Mouse (Mus musculus): Measurements from ENCODE around the gene Nfya.

The Nfya gene

DNA sequence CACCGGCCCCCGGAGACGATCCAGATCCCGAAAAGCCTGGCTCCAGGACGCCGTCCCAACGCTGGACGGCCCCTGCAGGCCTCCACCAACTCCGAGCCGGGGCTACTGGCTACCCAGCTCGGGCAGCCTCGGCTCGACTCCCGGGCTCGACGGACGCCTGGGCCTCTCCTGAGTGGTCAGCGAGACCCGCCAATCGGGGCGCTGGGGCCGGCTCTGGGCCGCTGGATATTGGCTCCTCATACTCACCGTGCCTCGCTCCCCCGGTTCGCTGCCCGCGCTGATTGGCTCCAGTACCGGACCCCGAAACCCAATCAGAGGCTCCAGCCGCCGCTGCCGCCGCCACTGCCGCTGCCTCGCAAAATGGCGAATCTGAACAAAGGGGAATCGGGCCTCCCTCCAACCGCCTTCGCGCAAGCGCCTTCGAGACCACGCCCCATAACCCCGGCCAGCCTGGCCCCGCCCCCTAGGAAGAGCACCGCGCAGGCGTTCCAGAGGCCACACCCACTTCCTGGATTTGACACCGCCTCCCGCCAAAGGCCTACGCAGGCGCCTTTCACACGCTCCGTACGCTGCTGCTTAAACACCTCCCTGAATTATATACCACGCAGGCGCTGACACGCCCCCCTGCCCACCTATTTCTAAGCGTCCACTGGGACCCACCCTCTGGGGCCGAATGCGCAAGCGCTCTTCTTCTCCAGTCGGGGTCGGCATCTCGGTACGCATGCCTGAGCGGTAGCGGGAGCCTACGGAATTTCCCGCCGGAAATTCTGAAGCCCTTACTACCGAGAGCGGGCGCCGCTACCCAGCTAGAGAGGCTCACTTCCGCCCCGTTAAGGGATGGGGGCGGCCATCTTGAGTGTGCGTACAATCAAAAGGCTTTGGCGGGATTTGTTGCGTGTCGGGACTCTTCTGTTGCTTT lies at the start of gene Nfya, which contains the start of gene Oard1:
Gene Nfya, minus strand, starts transcription at position 527 of the 919 bp plus-strand sequence.
Gene Oard1, plus strand, starts transcription at position 635 of the 919 bp plus-strand sequence.
- in situ Hi-C loops (cut with MseI, MboI), result no loop called here

- in situ Hi-C loops (cut with MseI, MboI), result no loop called here
These were observed 48.4 kb upstream of the Nfya start for GRCm38 (mm10) chr17:48457971-48458653.

DNA sequence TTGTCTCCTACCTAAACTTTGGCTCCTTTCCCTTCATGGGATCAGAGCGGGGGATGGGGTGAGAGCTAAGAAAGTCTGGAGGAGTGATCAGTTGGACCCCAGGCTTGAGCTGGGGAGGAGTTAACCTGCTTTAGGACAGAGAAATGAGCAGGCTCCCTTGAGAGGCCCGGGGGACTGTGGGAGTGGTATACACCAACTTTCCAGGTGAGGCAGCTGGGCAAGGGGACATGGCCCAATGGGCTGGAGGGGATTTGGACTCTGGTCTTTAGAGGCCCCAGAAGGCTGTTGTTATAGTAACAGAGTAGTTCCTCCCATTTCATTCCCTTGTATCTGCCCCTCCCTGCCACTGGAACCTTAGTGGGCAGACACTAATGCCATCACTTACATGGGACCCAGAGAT lies 46.2 kb upstream of the Nfya start:
- in situ Hi-C loops (cut with MseI, MboI), result no loop called here

- in situ Hi-C loops (cut with MseI, MboI), result no loop called here
These were observed 45.0 kb upstream of the Nfya start, which contains the start of gene Unc5cl for GRCm38 (mm10) chr17:48454688-48455087. Gene Unc5cl, plus strand, starts transcription at chr17:48454901.

- in situ Hi-C loops (cut with MseI, MboI), result no loop called here
These were observed 44.5 kb upstream of the Nfya start for GRCm38 (mm10) chr17:48454190-48454589.

GRCm38 (mm10) chr17:48453489-48453888 lies 43.8 kb upstream of the Nfya start:
- in situ Hi-C loops (cut with MseI, MboI), result no loop called here

GRCm38 (mm10) chr17:48451753-48452444 lies 42.2 kb upstream of the Nfya start:
- in situ Hi-C loops (cut with MseI, MboI), result no loop called here

DNA sequence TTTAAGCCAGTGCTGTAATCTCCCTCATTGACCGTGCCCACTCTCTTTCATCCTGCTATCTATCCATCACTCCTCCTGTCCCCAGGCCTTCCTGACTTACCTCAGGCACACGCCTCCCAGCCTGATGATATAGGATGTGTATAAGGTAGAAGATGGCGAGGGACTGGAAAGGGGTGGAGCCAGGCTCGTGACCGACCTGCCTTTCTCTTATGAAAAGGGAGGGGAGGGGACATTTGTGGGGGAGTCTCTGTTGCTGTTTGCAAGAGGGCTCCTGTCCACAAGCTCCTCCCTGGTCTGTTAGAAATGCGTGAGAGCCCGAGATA lies 41.6 kb upstream of the Nfya start, which contains the start of gene Tspo2:
Gene Tspo2, minus strand, starts transcription at position 170 of the 323 bp plus-strand sequence.
- in situ Hi-C loops (cut with MseI, MboI), result no loop called here

- in situ Hi-C loops (cut with MseI, MboI), result no loop called here
These were observed 41.1 kb upstream of the Nfya start for GRCm38 (mm10) chr17:48450666-48451352.

- in situ Hi-C loops (cut with MseI, MboI), result no loop called here
These were observed 38.0 kb upstream of the Nfya start for GRCm38 (mm10) chr17:48447675-48448074.

GRCm38 (mm10) chr17:48443542-48444145 lies 33.9 kb upstream of the Nfya start:
- in situ Hi-C loops (cut with MseI, MboI), result no loop called here

- in situ Hi-C loops (cut with MseI, MboI), result no loop called here
These were observed 33.2 kb upstream of the Nfya start for GRCm38 (mm10) chr17:48442745-48443457.

GRCm38 (mm10) chr17:48437421-48437911 lies 27.8 kb upstream of the Nfya start:
- in situ Hi-C loops (cut with MseI, MboI), result no loop called here

- in situ Hi-C loops (cut with MseI, MboI), result no loop called here
These were observed 26.8 kb upstream of the Nfya start for GRCm38 (mm10) chr17:48436487-48436886.

GRCm38 (mm10) chr17:48434479-48434878 lies 24.8 kb upstream of the Nfya start:
- in situ Hi-C loops (cut with MseI, MboI), result no loop called here

- in situ Hi-C loops (cut with MseI, MboI), result no loop called here
These were observed 24.1 kb upstream of the Nfya start for GRCm38 (mm10) chr17:48433689-48434330.

DNA sequence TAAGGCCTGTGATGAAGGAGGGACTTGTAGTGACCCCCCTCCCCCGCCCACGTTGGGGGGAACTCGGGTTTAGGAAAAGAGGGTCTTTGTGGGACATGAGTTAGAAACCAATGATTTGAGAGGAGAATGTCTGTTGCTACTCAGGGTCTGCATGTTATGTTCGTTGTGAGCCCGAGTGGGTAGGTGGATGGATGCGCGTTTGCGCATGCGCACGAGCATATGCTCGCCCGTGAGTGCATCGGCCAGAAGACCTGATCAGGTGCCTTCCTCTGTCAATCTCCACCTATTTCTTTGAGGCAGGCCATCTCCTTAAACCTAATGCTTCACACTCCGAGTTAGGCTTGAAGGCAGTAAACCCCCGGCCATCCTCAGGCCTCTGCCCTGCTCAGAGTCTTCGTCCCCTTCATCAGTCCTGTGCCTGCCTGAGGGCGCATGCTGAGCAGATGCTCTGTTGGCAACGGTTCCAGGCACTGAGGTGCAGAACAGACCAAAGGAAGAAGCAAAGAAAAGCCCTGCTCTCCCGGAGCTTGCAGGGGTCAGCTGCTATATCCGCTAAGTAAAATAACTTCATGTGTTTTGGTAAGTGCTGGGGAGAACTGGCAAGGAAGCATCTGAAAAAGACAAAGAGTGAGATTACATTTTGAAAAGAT lies 23.4 kb upstream of the Nfya start:
- in situ Hi-C loops (cut with MseI, MboI), result no loop called here

DNA sequence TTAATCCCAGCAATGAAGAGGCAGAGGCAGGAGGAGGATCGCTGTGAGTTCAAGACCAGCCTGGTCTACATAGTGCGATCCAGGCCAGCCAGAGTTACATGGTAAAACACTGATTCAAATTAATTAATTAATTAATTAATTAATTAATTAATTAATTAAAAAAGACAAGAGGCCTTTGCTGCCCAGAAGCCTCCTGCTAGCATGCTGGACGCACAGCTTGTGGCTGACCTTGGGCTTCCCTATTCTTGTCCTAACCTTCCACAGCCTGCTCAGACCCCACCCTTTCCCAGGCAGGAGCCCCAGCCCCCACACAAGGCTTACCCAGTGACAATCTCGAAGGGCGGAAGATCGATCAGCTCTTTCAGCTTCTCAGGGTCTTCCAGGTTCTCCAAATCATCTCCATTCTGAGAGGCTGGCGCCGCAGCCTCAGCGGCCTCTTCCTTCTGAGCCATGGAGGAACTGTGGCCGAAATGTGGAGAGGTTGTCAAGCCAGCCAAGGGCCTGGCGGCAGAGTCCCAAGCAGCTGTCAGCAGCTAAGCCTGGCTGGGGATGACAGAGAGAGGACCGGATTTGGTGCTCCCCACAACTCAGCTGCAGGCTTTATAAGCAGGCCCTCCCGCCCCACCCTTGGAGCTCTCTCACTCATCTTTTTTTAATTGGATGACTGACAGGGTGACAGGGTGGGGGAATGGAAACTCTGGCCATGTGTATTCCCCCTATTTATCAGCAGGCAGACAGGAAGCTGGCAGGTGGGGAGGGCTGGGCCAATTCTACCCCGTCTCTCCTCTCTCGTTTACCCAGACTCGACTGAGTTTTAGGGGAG lies 22.7 kb upstream of the Nfya start, which contains the start of gene Apobec2:
Gene Apobec2, minus strand, starts transcription at position 773 of the 823 bp plus-strand sequence.
- in situ Hi-C loops (cut with MseI, MboI), result no loop called here
